23 mouse cellular contexts compared by ENCODE assay signal in the genomic region with DNA sequence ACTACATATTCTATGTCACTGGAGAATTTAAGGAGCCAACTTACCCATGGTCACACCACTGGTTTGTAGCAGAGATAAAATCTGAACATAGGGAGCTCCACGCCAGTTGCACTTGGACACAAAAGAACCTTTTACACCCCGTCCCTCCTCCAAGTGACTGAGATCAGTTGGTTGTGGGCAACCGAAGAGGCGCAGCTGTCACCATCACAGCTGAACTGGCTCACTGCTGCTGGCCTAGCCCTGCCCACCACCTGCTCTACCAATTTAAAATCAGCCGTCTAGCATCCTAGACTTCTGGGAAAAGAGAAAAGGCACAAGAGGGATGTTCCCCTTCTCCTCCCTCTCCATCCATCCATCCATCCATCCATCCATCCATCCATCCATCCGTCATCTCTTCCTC. TPM values are rescaled to one million over a fixed set of nuclear protein-coding genes. Genes with fewer than 3 reads are reported as not detected.
DNase-seq lines count a peak whose midpoint lies in the region; ATAC-seq and TF ChIP-seq lines count a peak whose summit lies in the region.
"Had no signal": no experiment of that assay in that cellular context is flagged by ENCODE, and none has a peak within 500 bp of the region (broad histone marks: within the 10 kb centered on the region; RNA-seq: fewer than 3 reads in every experiment).

No protein-coding gene starts in this region.

- H3K79me2 ChIP-seq in myocyte (ENCODE audit: control insufficient read depth, insufficient read depth) = peaks cover 68% of the 10 kb centered on the region

- H3K9ac ChIP-seq in embryonic facial prominence, embryonic 14.5 days (ENCODE audit: low read depth, low read length) = no peak overlapping the region
- H3K9ac ChIP-seq: embryonic facial prominence, embryonic 12.5 days; heart, embryonic 13.5 days; limb, embryonic 12.5 days; liver, embryonic 14.5 days; lung, embryonic 15.5 days; neural tube, embryonic 12.5 days had no signal

- ATAC-seq in embryonic facial prominence, embryonic 14.5 days (ENCODE audit: low read depth) = peak; percentile 81; the same call in 1 of the 2 replicates
- ATAC-seq: forebrain, embryonic 16.5 days had no signal

- no peak for TF ChIP-seq POLR2A in myocyte (IDR thresholded peaks at IDR 0.05; ENCODE audit: insufficient read length, low read depth)

- H3K4me1 ChIP-seq in embryonic facial prominence, embryonic 14.5 days (ENCODE audit: control insufficient read depth, insufficient read depth, low read length) = no peaks in the 10 kb centered on the region
- no peaks in the 10 kb centered on the region for H3K4me1 ChIP-seq in embryonic facial prominence, embryonic 10.5 days
- H3K4me1 ChIP-seq: embryonic facial prominence, embryonic 12.5 days; limb, embryonic 12.5 days; lung, embryonic 15.5 days; midbrain, embryonic 10.5 days; neural tube, embryonic 12.5 days had no signal

- H3ac ChIP-seq in myocyte (ENCODE audit: control insufficient read depth, insufficient read length) = no peak overlapping the region

- H3K9me3 ChIP-seq in embryonic facial prominence, embryonic 14.5 days (ENCODE audit: control insufficient read depth, low read length) = no peaks in the 10 kb centered on the region
- no peaks in the 10 kb centered on the region for H3K9me3 ChIP-seq in embryonic facial prominence, embryonic 10.5 days
- H3K9me3 ChIP-seq: embryonic facial prominence, embryonic 12.5 days; heart, embryonic 13.5 days; limb, embryonic 12.5 days; lung, embryonic 15.5 days; midbrain, embryonic 10.5 days; neural tube, embryonic 12.5 days had no signal

- intact Hi-C loops in left cerebral cortex, postnatal 4 days (cut with DNase I) = no loop called here
- intact Hi-C loops in left cerebral cortex, postnatal 10 days (cut with DNase I) = no loop called here

- 73% methylated on average over 6 of the region's 6 CpGs for WGBS in embryonic facial prominence, embryonic 14.5 days
- 80% methylated on average over 6 of the region's 6 CpGs for WGBS in embryonic facial prominence, embryonic 10.5 days

- no peak overlapping the region for H3K27ac ChIP-seq in embryonic facial prominence, embryonic 14.5 days (replicated peaks; ENCODE audit: low read depth, low read length)
- no peak overlapping the region for H3K27ac ChIP-seq in embryonic facial prominence, embryonic 10.5 days (replicated peaks)
- H3K27ac ChIP-seq: embryonic facial prominence, embryonic 12.5 days; heart, embryonic 13.5 days; kidney, postnatal 0 days; layer of hippocampus, adult 2 months; limb, embryonic 12.5 days; liver, embryonic 14.5 days; lung, embryonic 15.5 days; macrophage; midbrain, embryonic 10.5 days; neural tube, embryonic 12.5 days had no signal

- H3K4me2 ChIP-seq in embryonic facial prominence, embryonic 14.5 days (ENCODE audit: low read depth, low read length) = no peak overlapping the region
- peak overlapping the region; percentile 35 for H3K4me2 ChIP-seq in myocyte (ENCODE audit: low read depth)
- H3K4me2 ChIP-seq: embryonic facial prominence, embryonic 12.5 days; heart, embryonic 13.5 days; limb, embryonic 12.5 days; lung, embryonic 15.5 days; neural tube, embryonic 12.5 days had no signal

- peak; percentile 60 for DNase-seq in embryonic facial prominence, embryonic 14.5 days (ENCODE audit: low spot score)
- no peak for DNase-seq in embryonic facial prominence, embryonic 10.5 days (ENCODE audit: low spot score)
- DNase-seq in left cerebral cortex, postnatal 4 days = peak; percentile 51
- no peak for DNase-seq in left cerebral cortex, postnatal 10 days (ENCODE audit: extremely low spot score in 1 of 2, low spot score in 2 of 2)
- peak; percentile 10 for DNase-seq in thymus, postnatal 4 days
- DNase-seq in kidney, postnatal 14 days = no peak
- DNase-seq: adrenal gland, postnatal 25 days; cerebellum, adult 18-20 months; heart, adult 18-20 months; heart, postnatal 36 days; kidney, adult 18-20 months had no signal

- H3K36me3 ChIP-seq in embryonic facial prominence, embryonic 14.5 days (ENCODE audit: control insufficient read depth, insufficient read depth, low read length) = no peaks in the 10 kb centered on the region
- no peaks in the 10 kb centered on the region for H3K36me3 ChIP-seq in embryonic facial prominence, embryonic 10.5 days (replicated peaks)
- peaks cover 3% of the 10 kb centered on the region for H3K36me3 ChIP-seq in myocyte (ENCODE audit: control insufficient read depth, insufficient read depth)
- H3K36me3 ChIP-seq: embryonic facial prominence, embryonic 12.5 days; heart, embryonic 13.5 days; limb, embryonic 12.5 days; lung, embryonic 15.5 days; midbrain, embryonic 10.5 days; neural tube, embryonic 12.5 days had no signal

- no peak overlapping the region for H3K4me3 ChIP-seq in embryonic facial prominence, embryonic 14.5 days (ENCODE audit: low read depth, low read length)
- no peak overlapping the region for H3K4me3 ChIP-seq in embryonic facial prominence, embryonic 10.5 days
- no peak overlapping the region for H3K4me3 ChIP-seq in myocyte
- H3K4me3 ChIP-seq: embryonic facial prominence, embryonic 12.5 days; heart, embryonic 13.5 days; layer of hippocampus, adult 2 months; limb, embryonic 12.5 days; lung, embryonic 15.5 days; midbrain, embryonic 10.5 days; neural tube, embryonic 12.5 days had no signal

- no peaks in the 10 kb centered on the region for H3K27me3 ChIP-seq in embryonic facial prominence, embryonic 14.5 days (replicated peaks; ENCODE audit: control insufficient read depth, insufficient read depth, low read length)
- no peaks in the 10 kb centered on the region for H3K27me3 ChIP-seq in embryonic facial prominence, embryonic 10.5 days (replicated peaks; ENCODE audit: low read depth, poor library complexity, severe bottlenecking)
- no peaks in the 10 kb centered on the region for H3K27me3 ChIP-seq in myocyte (ENCODE audit: control insufficient read depth, insufficient read depth, insufficient read length)
- H3K27me3 ChIP-seq: embryonic facial prominence, embryonic 12.5 days; heart, embryonic 13.5 days; limb, embryonic 12.5 days; lung, embryonic 15.5 days; neural tube, embryonic 12.5 days had no signal

TF ChIP-seq in myocyte, 11 proteins besides CTCF, POLR2A, EP300 and RAD21:
- TF ChIP-seq MYOD1 (IDR thresholded peaks at IDR 0.05; ENCODE audit: control insufficient read depth in 1 of 3, insufficient read length in 2 of 3, low read depth in 2 of 3) (peak; percentile 85 to 100 (median 98)), SRF (IDR thresholded peaks at IDR 0.05; ENCODE audit: control insufficient read depth, insufficient read length, low read depth) (no peak), POLR2AphosphoS2 (IDR thresholded peaks at IDR 0.05; ENCODE audit: insufficient read length, low read depth) (peak; percentile 50), MAX (IDR thresholded peaks at IDR 0.05; ENCODE audit: low read depth) (no peak), CEBPB (IDR thresholded peaks at IDR 0.05; ENCODE audit: insufficient read depth, poor library complexity, severe bottlenecking) (no peak), USF1 (IDR thresholded peaks at IDR 0.05; ENCODE audit: low read depth) (no peak), TCF3 (IDR thresholded peaks at IDR 0.05; ENCODE audit: insufficient read length, low read depth) (peak; percentile 97), TCF12 (IDR thresholded peaks at IDR 0.05; ENCODE audit: insufficient read depth, poor library complexity, severe bottlenecking) (peak; percentile 97), MYOG (IDR thresholded peaks at IDR 0.05; ENCODE audit: control insufficient read depth in 1 of 3, insufficient read depth in 1 of 3, insufficient read length in 2 of 3, low read depth in 2 of 3) (peak; percentile 90 to 99 (median 96)), REST (IDR thresholded peaks at IDR 0.05; ENCODE audit: insufficient read depth, insufficient read length) (no peak), E2F4 (IDR thresholded peaks at IDR 0.05; ENCODE audit: insufficient read depth) (no peak)
TF ChIP-seq in myocyte: peak in this region for 5.

RNA-seq across cellular contexts. Expression of gene Clcn5, which starts 42.6 kb away (rescaled TPM):
- polyA plus RNA-seq in embryonic facial prominence, embryonic 14.5 days (2014; fragmentation: Nextera tagmentation; extraction: Ambion mirVana) = 36.0 and 42.1 TPM in 2 replicates
- polyA plus RNA-seq in embryonic facial prominence, embryonic 10.5 days (2016; fragmentation: Nextera tagmentation; extraction: Ambion mirVana) = 19.4 and 19.5 TPM in 2 replicates
- total RNA-seq in left cerebral cortex, postnatal 4 days (2021) = 10 to 100 TPM; 17.5 to 23.2 TPM
- 10 to 100 TPM; 16.2 to 20.1 TPM for total RNA-seq in left cerebral cortex, postnatal 10 days (2021)
- 21.0 TPM for polyA plus RNA-seq in myocyte (2012; fragmentation: generic; extraction: Trizol)

Comparison
In these comparisons a context has a peak if more than half of its experiments do, and no peak if none do; other contexts are left out.
1. DNase-seq: peak in embryonic facial prominence, embryonic 14.5 days (single experiment), left cerebral cortex, postnatal 4 days (single experiment) and thymus, postnatal 4 days (single experiment); none in embryonic facial prominence, embryonic 10.5 days (single experiment), left cerebral cortex, postnatal 10 days (0 of 2) and kidney, postnatal 14 days (single experiment).